Mouse (Mus musculus) heart, embryonic 15.5 days (tissue): Measurements from ENCODE around the gene Gm6993. TPM values are rescaled to one million over a fixed set of nuclear protein-coding genes. Genes with fewer than 3 reads are reported as not detected.

ENCODE experiments used
- ATAC-seq: fragments of 200-750 bp; cut with Nextera tagmentation; replicated peaks from 2 replicates; pipeline ENCODE4 v1.8.0; 2017; ENCODE audit warnings: low read depth, moderate TSS enrichment; ENCODE audit not compliant: insufficient number of reproducible peaks, insufficient read depth, low FRiP score
- H3K27ac ChIP-seq: fragments of 300-500 bp; sonication (generic); 2 replicates; pipeline ENCODE4 v1.5.1; 2015; ENCODE audit warnings: mild to moderate bottlenecking, inconsistent platforms
- H3K27me3 ChIP-seq: fragments of 300-500 bp; sonication (generic); 2 replicates; pipeline ENCODE4 v1.6.1; 2015; ENCODE audit warnings: inconsistent platforms
- H3K36me3 ChIP-seq: fragments of 300-500 bp; sonication (generic); 2 replicates; pipeline ENCODE4 v1.6.1; 2015; ENCODE audit warnings: mild to moderate bottlenecking, inconsistent platforms
- H3K4me1 ChIP-seq: fragments of 300-500 bp; sonication (generic); replicated peaks from 2 replicates; pipeline ENCODE4 v1.6.1; 2015; ENCODE audit warnings: inconsistent platforms
- H3K4me2 ChIP-seq: fragments of 300-500 bp; sonication (generic); 2 replicates; pipeline ENCODE4 v1.6.1; 2015; ENCODE audit warnings: inconsistent platforms, mild to moderate bottlenecking, moderate library complexity
- H3K4me3 ChIP-seq: fragments of 300-500 bp; sonication (generic); 2 replicates; pipeline ENCODE4 v1.5.1; 2015; ENCODE audit warnings: mild to moderate bottlenecking, inconsistent platforms
- H3K9ac ChIP-seq: fragments of 300-500 bp; sonication (generic); 2 replicates; pipeline ENCODE4 v1.6.1; 2015; ENCODE audit warnings: mild to moderate bottlenecking, inconsistent platforms
- H3K9me3 ChIP-seq: fragments of 300-500 bp; sonication (generic); replicated peaks from 2 replicates; pipeline ENCODE4 v1.6.1; 2016; ENCODE audit warnings: inconsistent platforms
- WGBS: fragments of 180-500 bp; shearing (Covaris S2); methylation state at CpG from one replicate; pipeline ENCODE4 v1.1.7; 2015; ENCODE audit warnings: mixed read lengths; 5-methylcytosine and 5-hydroxymethylcytosine counted together
- polyA plus RNA-seq: library from polyadenylated mRNA; unstranded; fragments of >200 nt; fragmentation: Nextera tagmentation; extraction: Ambion mirVana; gene quantifications from 2 replicates; pipeline ENCODE4 v1.2.1, GENCODE M21; 2015

The Gm6993 gene
- polyA plus RNA-seq, 1 experiment from 2014 or later: not detected

- H3K36me3 ChIP-seq: peaks cover 5% of the 10 kb centered on the region; the same call in 1 of the 2 replicates
- no peaks in the 10 kb centered on the region for H3K9me3 ChIP-seq
- H3K27me3 ChIP-seq: no peaks in the 10 kb centered on the region
- WGBS: 55% methylated on average over 7 of the region's 7 CpGs
- no peak overlapping the region for H3K9ac ChIP-seq
- peaks cover 49% of the 10 kb centered on the region for H3K4me1 ChIP-seq
- ATAC-seq: no peak
- H3K4me2 ChIP-seq: peak overlapping the region; percentile 78
- peak overlapping the region; percentile 80; the same call in 1 of the 2 replicates for H3K4me3 ChIP-seq
- H3K27ac ChIP-seq: peak overlapping the region; percentile 94; the same call in 1 of the 2 replicates
Observed at GRCm38 (mm10) chr12:31263921-31264320, 23.4 kb downstream of the Gm6993 start.

GRCm38 (mm10) chr12:31265005-31265721 is 24.6 kb downstream of the Gm6993 start, which contains the start of gene Lamb1:
Gene Lamb1 (plus strand): TSS chr12:31265234.
- peak; percentile 68 for ATAC-seq
- Histone ChIP-seq H3K36me3 (peaks cover 15% of the 10 kb centered on the region), H3K27ac (peak within 1 kb of the TSS; percentile 94), H3K4me1 (peaks cover 60% of the 10 kb centered on the region), H3K27me3 (no peaks in the 10 kb centered on the region), H3K9me3 (no peaks in the 10 kb centered on the region), H3K4me3 (peak within 1 kb of the TSS; percentile 80), H3K4me2 (peak within 1 kb of the TSS; percentile 78), H3K9ac (peak within 1 kb of the TSS; percentile 92)
- under 1% methylated on average over 39 of the region's 39 CpGs for WGBS

GRCm38 (mm10) chr12:31265722-31266431 is 25.3 kb downstream of the Gm6993 start:
- Histone ChIP-seq H3K4me3 (peak overlapping the region; percentile 80), H3K4me1 (peaks cover 67% of the 10 kb centered on the region), H3K27me3 (no peaks in the 10 kb centered on the region), H3K36me3 (peaks cover 22% of the 10 kb centered on the region), H3K9ac (peak overlapping the region; percentile 92), H3K27ac (peak overlapping the region; percentile 94), H3K9me3 (no peaks in the 10 kb centered on the region), H3K4me2 (peak overlapping the region; percentile 78)
- ATAC-seq: 0 out of 2 replicates have a peak, but pooled peaks have one; percentile 3
- WGBS: under 1% methylated on average over 50 of the region's 50 CpGs

- 5% methylated on average over 15 of the region's 15 CpGs for WGBS
- Histone ChIP-seq H3K27ac (peak overlapping the region; percentile 94), H3K36me3 (peaks cover 22% of the 10 kb centered on the region), H3K4me1 (peaks cover 75% of the 10 kb centered on the region), H3K9me3 (no peaks in the 10 kb centered on the region), H3K4me2 (peak overlapping the region; percentile 78), H3K27me3 (no peaks in the 10 kb centered on the region), H3K9ac (peak overlapping the region; percentile 92), H3K4me3 (peak overlapping the region; percentile 80)
- no peak for ATAC-seq
Observed at GRCm38 (mm10) chr12:31266686-31267085, 26.1 kb downstream of the Gm6993 start.

- Histone ChIP-seq H3K27ac (peak overlapping the region; percentile 94; the same call in 1 of the 2 replicates), H3K9me3 (no peaks in the 10 kb centered on the region), H3K4me3 (peak overlapping the region; percentile 80), H3K4me1 (peaks cover 75% of the 10 kb centered on the region), H3K36me3 (peaks cover 22% of the 10 kb centered on the region), H3K4me2 (peak overlapping the region; percentile 78), H3K9ac (peak overlapping the region; percentile 92; the same call in 1 of the 2 replicates), H3K27me3 (no peaks in the 10 kb centered on the region)
- ATAC-seq: no peak
- 18% methylated on average over 4 of the region's 4 CpGs for WGBS
Observed at GRCm38 (mm10) chr12:31267363-31267762, 26.8 kb downstream of the Gm6993 start.

- Histone ChIP-seq H3K27me3 (no peaks in the 10 kb centered on the region), H3K4me1 (peaks cover 68% of the 10 kb centered on the region), H3K4me2 (peak overlapping the region; percentile 78), H3K9ac (0 out of 2 replicates have a peak overlapping the region, but pooled peaks have one; percentile 35), H3K4me3 (peak overlapping the region; percentile 80), H3K9me3 (no peaks in the 10 kb centered on the region), H3K36me3 (peaks cover 25% of the 10 kb centered on the region), H3K27ac (peak overlapping the region; percentile 41; the same call in 1 of the 2 replicates)
- WGBS: 55% methylated on average over 3 of the region's 3 CpGs
- no peak for ATAC-seq
Observed at GRCm38 (mm10) chr12:31268315-31268714, 27.7 kb downstream of the Gm6993 start.

GRCm38 (mm10) chr12:31269020-31269597 is 28.5 kb downstream of the Gm6993 start:
- Histone ChIP-seq H3K27ac (peak overlapping the region; percentile 69), H3K4me1 (peaks cover 63% of the 10 kb centered on the region), H3K9ac (no peak overlapping the region), H3K4me2 (peak overlapping the region; percentile 37), H3K9me3 (no peaks in the 10 kb centered on the region), H3K36me3 (peaks cover 33% of the 10 kb centered on the region), H3K27me3 (no peaks in the 10 kb centered on the region), H3K4me3 (peak overlapping the region; percentile 5; the same call in 1 of the 2 replicates)
- no peak for ATAC-seq
- 34% methylated on average over 12 of the region's 12 CpGs for WGBS

- no peaks in the 10 kb centered on the region for H3K27me3 ChIP-seq
- peaks cover 60% of the 10 kb centered on the region for H3K4me1 ChIP-seq
- H3K9me3 ChIP-seq: no peaks in the 10 kb centered on the region
- peak overlapping the region; percentile 84 for H3K27ac ChIP-seq
- peaks cover 41% of the 10 kb centered on the region for H3K36me3 ChIP-seq
- H3K9ac ChIP-seq: no peak overlapping the region
- H3K4me2 ChIP-seq: peak overlapping the region; percentile 47
- no peak for ATAC-seq
- WGBS: 77% methylated on average over 10 of the region's 10 CpGs
- H3K4me3 ChIP-seq: no peak overlapping the region
Observed at GRCm38 (mm10) chr12:31270361-31270760, 29.8 kb downstream of the Gm6993 start.

- Histone ChIP-seq H3K4me3 (0 out of 2 replicates have a peak overlapping the region, but pooled peaks have one; percentile 16), H3K9ac (0 out of 2 replicates have a peak overlapping the region, but pooled peaks have one; percentile 20), H3K4me1 (peaks cover 64% of the 10 kb centered on the region), H3K4me2 (peak overlapping the region; percentile 47), H3K9me3 (no peaks in the 10 kb centered on the region), H3K27me3 (no peaks in the 10 kb centered on the region), H3K27ac (peak overlapping the region; percentile 84), H3K36me3 (peaks cover 45% of the 10 kb centered on the region)
- ATAC-seq: no peak
- WGBS: 41% methylated on average over 5 of the region's 5 CpGs
Observed at GRCm38 (mm10) chr12:31270776-31271175, 30.2 kb downstream of the Gm6993 start.

- ATAC-seq: peak; percentile 56
- H3K36me3 ChIP-seq: peaks cover 53% of the 10 kb centered on the region
- H3K4me1 ChIP-seq: peaks cover 71% of the 10 kb centered on the region
- H3K4me3 ChIP-seq: peak overlapping the region; percentile 16; the same call in 1 of the 2 replicates
- no peak overlapping the region for H3K9ac ChIP-seq
- H3K9me3 ChIP-seq: no peaks in the 10 kb centered on the region
- peak overlapping the region; percentile 47 for H3K4me2 ChIP-seq
- 11% methylated on average over 16 of the region's 16 CpGs for WGBS
- no peaks in the 10 kb centered on the region for H3K27me3 ChIP-seq
- H3K27ac ChIP-seq: peak overlapping the region; percentile 84
Observed at GRCm38 (mm10) chr12:31271361-31272011, 30.9 kb downstream of the Gm6993 start.
